Mouse (Mus musculus): ENCODE data around the gene Lrg1.

DNA sequence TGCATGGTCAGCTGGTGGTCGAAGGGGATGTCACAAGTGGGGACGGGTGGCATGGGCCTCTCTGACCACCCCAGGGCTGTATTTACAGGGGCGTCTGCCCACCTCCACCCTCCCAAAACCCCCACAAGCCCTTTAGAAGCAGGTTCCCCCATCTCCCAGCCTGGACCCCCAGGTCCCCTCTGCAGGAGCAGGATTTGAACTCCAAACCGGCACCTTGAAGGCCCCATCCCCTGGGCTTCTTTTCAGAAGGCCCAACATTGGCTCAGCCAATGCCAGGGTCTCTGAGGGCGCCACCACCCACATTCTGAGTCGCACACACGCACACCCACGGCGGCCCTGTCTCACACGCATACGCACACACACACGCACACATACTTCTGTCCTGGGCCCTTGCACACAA is 1.4 kb upstream of the Lrg1 start:
- no peak for TF ChIP-seq CTCF (IDR thresholded peaks at IDR 0.05; ENCODE audit: extremely low read depth, insufficient read depth, insufficient read length, insufficient replicate concordance)
- TF ChIP-seq POLR2A (IDR thresholded peaks at IDR 0.05; ENCODE audit: low read depth, low read length), result no peak
